Mouse (Mus musculus): ENCODE data around the gene Ercc6l2.
"Not testable (repeated sequence)": the region's sequence is repeated elsewhere in the genome, so short reads cannot be mapped to it uniquely, and the experiment has no call there.

Gene Ercc6l2

GRCm38 (mm10) chr13:63879864-63880141 is 64.8 kb downstream of the Ercc6l2 start:
- DNase-seq (ENCODE audit: low spot score in 2 of 2): no peak

GRCm38 (mm10) chr13:63885532-63885949 is 70.5 kb downstream of the Ercc6l2 start:
- no peak for DNase-seq (ENCODE audit: low spot score in 2 of 2)

DNA sequence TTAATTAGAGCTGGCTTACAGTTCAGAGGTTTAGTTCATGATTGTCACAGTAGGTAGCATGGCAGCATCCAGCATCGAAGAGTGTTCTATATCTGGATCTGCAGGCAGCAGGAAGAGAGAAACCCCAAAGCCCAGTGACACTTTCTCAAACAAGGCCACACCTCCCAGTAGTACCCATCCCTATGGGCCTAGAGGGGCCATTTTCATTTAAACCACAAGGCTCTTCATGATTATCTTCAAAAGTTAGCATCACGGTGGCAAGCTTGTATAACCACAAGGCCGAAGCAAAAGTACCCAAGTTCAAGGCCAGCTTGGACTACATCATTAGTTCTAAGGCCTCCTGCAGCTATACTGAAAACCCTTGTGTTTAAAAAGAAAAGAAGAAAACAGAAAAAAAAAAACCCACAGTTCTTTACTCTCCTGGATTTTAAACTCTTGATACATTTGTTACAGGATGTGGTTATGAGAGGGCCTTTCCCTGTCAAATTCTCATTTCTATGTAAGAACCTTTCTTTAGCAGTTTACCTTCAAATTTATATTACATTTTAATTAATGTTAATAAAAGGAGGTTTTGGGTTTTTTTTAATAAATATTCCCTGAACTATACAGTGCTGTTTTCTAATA is 71.5 kb downstream of the Ercc6l2 start:
- no peak for DNase-seq (ENCODE audit: low spot score in 2 of 2)

GRCm38 (mm10) chr13:63900679-63901302 is 85.8 kb downstream of the Ercc6l2 start:
- DNase-seq (ENCODE audit: low spot score in 2 of 2): no peak

DNA sequence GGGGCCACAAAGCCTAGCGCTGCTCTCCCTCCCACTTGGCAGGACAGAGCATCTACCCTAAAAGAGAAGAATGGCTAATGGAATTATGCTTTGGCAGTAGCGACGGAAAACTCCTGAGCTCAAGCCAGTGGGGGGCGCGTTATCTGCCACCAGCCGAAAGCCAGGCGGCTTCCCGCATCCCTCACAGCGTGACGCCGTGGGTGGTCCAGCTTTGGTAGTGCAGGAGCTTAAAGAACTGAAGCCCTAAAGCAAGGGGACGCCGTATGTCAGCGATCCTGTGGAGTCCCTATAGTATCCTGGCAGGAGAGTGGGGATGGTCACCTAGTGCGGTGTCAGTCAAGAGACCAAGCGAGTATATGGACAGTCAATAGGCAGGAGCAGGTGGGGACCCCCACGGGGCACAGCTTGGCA is 86.3 kb downstream of the Ercc6l2 start:
- peak; percentile 55 to 59 for DNase-seq (ENCODE audit: low spot score in 2 of 2)

DNA sequence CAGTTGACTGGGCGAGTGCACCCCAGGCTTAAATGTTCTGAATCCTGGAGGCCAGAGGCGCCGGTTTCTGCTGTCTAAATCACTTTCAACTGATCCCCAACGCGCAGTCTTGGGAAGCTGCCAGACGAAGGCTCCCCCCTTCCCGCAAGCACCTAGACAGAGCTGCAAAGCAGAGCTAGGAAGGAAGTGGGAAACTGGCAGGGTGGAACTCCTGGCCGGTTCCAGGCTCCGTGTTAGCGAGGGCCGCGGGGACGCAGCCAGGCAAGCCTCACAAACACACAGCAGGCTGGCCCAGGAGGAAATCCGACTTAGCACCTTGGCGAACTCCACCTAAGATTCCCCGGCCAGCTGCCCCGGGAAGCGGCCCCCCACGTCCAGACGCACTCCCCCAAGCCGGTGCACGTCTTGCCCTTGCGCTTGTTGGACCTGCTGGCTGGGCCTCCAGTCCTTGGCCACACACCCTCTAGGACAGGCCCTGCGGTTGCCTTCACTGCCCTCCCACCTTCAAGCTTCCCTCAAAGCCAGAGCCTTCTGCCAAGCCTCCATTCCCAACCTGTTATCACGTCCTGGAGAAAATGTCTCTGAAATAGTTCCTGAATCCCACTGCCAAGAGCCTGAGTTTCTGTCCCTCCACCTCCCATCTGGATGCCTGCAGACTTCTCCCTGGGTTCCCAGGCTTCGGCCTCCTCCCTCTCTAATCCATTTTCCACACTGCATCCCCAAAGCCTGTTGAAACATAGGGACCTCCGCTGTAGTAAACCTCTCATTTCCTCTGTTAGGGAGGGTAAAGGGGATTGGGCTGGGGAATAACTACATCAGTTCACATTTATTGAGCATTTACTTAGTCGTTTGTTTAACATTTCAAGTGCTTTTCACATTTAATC is 86.9 kb downstream of the Ercc6l2 start:
- DNase-seq (ENCODE audit: low spot score in 2 of 2): peak; percentile 14 to 17

DNA sequence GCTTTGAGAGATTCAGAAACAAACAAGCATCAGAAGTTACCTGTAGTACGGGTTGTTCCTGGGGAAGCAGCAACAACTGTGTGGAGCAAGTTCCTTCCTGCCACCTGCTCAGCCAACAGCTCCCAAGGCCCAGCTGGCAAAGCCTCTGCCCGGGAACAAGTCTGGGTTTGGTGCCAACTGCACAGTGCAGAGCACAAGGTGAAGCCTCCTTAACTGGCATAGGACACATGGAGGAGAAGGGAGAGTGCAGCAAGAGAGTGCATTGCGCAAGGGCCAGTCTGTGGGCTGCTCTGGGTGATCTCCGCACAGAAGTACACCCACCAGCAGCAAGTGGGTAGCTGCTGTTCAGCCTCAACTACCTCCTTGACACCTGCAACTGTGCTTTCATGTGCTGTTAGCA is 91.5 kb downstream of the Ercc6l2 start:
- no peak for DNase-seq (ENCODE audit: low spot score in 2 of 2)

- no peak for DNase-seq (ENCODE audit: low spot score in 2 of 2)
Measured at GRCm38 (mm10) chr13:63907437-63907836, 92.4 kb downstream of the Ercc6l2 start.

DNA sequence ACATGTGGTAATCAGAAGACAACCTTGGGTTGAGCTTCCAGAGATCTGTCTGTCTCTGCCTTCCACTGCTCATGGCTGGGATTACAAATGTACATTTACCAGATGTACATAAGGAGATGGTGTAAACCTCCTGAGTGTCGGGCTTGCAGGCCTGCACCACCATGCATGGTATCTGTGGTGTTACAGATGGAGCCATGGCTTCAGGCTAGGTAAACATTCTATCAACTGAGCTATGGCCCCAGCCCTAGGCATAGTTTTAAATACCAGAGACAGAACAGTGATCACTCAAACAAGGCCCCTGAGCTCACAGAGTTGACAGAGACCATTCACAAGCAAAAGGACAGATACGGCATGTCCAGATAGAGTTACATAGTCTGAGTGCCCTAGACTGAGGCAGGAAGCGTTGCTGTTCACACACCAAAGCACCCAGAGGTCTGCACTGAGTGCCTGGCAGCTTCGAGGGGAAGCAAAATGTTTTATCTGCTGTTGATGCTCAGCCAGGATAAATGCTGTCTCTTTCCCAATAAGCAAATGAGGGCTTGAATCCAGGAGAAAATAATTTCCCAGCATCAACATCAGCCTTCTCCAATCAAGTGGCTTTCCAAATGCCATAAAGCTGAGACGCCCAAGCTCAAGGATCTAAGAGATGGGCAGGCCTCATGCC is 95.2 kb downstream of the Ercc6l2 start:
- DNase-seq (ENCODE audit: low spot score in 2 of 2): no peak

DNA sequence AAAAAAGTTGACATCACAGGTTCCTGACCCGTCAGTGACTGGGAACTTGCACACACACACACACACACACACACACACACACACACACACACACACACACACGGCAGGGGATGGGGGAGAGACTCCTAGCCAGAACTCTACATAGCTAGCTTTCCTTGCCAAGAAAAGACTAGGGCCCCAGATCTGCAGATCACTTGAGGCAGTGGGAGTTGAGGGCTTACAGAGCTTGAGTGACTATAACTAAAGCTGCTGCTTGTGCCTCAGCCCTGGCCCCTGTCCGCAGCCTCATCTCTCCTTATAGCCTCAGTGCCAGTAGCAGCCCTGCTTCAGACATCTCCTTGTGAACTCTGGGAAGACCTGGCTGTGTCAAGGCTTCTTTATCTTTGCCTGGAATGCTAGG is 96.6 kb downstream of the Ercc6l2 start:
- no peak for DNase-seq (ENCODE audit: low spot score in 2 of 2)

- DNase-seq (ENCODE audit: low spot score in 2 of 2): no peak
Measured at GRCm38 (mm10) chr13:63913136-63913535, 98.1 kb downstream of the Ercc6l2 start.

DNA sequence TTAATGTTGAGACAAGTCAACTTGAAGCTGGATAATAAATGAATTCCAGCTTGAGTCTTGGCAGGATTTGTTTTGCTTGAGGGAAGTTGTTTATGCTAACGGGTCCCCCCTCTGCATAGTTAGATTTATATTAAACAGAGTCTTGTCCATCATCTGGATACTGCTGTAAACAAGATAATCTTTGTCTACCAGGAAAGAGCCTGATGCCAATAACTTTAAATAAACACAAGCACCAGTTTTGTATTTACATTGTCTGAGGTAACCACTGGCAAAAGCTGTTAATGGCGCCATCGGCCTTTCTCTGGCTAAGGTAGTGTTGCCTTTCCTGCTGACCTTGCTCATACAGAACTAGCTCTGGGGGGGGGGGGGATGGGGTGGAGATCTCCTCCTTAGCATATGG is 100.1 kb downstream of the Ercc6l2 start:
- DNase-seq (ENCODE audit: low spot score in 2 of 2): no peak

DNA sequence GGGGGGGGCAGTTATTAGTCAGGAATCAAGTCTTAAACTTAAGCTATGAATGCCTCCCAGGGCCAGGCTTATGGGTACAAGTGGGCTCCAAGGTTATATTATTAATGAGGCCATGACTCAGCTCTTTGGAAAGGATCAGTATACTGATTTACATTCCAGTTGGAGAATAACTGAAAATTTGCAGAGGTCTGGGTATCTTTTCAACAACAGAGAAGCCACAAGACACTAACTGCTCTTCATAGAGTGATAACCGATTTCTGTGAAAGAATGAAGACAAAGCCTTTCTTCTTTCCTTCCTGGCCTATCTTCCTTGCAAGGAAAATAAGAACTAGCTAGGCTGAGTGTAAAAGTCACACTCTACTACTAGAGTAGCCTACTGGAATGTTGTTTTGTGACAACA is 100.6 kb downstream of the Ercc6l2 start:
- no peak for DNase-seq (ENCODE audit: low spot score in 2 of 2)

- no peak for DNase-seq (ENCODE audit: low spot score in 2 of 2)
Measured at GRCm38 (mm10) chr13:63916568-63916967, 101.5 kb downstream of the Ercc6l2 start.

DNA sequence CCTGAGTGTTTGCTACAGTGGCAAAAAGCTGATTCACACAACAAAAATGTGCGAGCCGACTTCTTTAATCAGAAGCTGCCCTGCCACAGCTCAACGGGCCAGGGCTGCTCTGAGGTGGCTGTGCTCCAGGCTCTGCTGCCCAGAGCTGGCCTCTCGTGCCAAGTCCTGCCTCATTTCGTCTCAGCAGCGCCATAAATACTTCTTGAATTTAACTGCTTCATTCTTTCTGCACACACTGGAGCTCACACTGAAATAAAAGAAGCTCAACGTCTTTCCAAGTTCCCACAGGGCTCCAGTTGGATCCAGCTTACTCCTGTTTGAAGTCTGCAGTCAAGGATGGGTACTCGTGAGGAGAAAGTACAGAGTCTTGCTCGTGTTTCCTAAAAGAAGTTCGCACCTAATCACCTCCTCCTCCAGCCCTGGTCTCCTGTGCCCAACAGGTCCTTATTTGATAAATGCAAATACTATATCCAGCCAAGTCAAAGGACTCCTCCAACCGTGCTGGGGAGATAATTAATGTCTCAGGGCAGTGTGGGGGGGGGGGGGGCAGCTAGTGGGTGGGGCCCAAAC is 102.2 kb downstream of the Ercc6l2 start:
- peak; percentile 37 to 61 for DNase-seq (ENCODE audit: low spot score in 2 of 2)

- peak in 1 of 2 experiments; percentile 16 for DNase-seq (ENCODE audit: low spot score in 2 of 2)
Measured at GRCm38 (mm10) chr13:63917776-63918621, 103.0 kb downstream of the Ercc6l2 start.

DNA sequence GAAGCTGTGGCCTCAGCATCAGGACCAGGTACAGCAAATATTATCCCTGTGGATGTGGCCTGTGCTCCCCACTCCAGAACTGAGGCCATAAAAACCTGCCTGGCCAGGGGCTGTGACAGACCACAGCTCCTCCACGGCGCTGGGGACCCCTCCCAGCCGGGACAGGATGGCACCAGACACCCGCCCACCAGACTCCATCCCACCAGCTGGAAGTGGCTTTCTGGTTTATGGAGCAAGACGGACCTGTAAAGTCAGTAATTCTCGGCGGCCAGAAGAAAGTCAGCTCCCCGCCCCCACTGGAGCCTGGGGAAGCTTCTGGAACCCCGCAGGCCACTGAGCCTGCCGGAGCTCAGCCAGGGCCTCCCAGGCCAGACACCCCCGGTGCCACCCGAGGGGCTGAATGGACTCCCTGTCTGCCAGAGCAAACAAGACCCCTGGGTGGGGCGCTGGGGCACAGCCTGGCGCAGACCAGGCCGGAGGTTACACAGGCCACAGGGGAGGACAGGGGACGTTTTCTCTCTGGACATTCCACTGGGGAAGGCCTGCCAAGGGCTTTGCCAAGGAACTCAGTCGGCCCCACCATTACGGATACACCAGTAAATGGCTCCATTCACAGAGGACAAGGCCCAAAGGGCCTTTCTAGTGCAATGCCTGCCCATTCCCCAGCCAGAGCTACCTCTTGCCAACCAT is 103.8 kb downstream of the Ercc6l2 start:
- DNase-seq (ENCODE audit: low spot score in 2 of 2): peak; percentile 51 to 53

- DNase-seq (ENCODE audit: low spot score in 2 of 2): not testable (repeated sequence)
Measured at GRCm38 (mm10) chr13:63924036-63924435, 109.0 kb downstream of the Ercc6l2 start.

DNA sequence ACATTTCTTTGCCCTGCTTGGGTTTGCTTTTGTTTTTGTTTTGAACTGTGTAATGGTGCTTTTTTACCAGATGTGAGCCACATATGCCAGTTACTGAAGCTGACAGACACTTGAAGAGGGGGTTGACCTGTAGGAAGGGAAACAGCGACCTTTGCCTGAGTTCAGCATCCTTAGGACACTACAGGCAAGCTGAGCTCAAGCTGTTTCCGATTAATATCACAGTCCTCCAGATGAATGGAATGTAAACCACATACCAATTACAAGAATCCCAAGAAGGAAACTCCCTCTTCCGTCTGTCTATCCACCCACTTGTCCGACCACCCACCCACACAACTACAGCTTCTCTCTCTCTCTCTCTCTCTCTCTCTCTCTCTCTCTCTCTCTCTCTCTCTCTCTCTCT is 112.3 kb downstream of the Ercc6l2 start:
- DNase-seq (ENCODE audit: low spot score in 2 of 2): no peak

DNA sequence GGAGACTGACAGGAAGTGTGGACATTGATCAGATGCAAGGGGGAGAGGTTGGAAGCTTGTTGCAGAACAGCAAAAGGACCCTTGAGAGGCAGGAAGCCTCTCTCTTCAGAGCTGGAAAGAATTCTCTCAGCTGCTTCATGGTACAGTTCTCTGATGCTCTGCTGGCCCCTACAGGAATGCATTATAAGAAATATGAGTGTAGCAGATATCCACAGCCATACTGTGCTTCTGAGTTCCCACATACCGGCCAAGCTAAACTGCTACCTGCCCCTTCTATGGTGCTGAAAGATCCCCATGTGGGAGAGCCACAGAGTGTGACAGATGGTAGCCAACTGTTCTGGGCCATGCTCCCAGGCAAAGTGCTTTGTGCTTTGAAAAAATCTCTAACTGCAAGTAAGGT is 114.3 kb downstream of the Ercc6l2 start:
- DNase-seq (ENCODE audit: low spot score in 2 of 2): no peak

Measured in right cerebral cortex, postnatal 36 days (tissue).